Mouse (Mus musculus) c-Kit-positive CD71-positive TER-119-negative erythroid progenitor cells, embryonic 14.5 days (primary cell): ENCODE measurements at regions not wholly inside any gene's neighbourhood (a gene's known extent, or its start where the extent isn't known, plus 50 kb on each side); places are given as distances from the start of the nearest gene placed in this dataset.

Experiments
- DNase-seq: peaks from one replicate; pipeline ENCODE4 v3.0.0-alpha.2; 2013; ENCODE audit warnings: low read depth

GRCm38 (mm10) chr10:117434293-117434842 lies 54.6 kb upstream of the Cpsf6 start:
- no peak for DNase-seq

- DNase-seq = no peak
Measured at GRCm38 (mm10) chr10:117433547-117434292, 53.9 kb upstream of the Cpsf6 start.

GRCm38 (mm10) chr10:117432871-117433546 lies 53.2 kb upstream of the Cpsf6 start:
- no peak for DNase-seq

GRCm38 (mm10) chr10:117432415-117432814 lies 52.6 kb upstream of the Cpsf6 start:
- no peak for DNase-seq

- DNase-seq = no peak
Measured at GRCm38 (mm10) chr10:117431850-117432249, 52.0 kb upstream of the Cpsf6 start.

GRCm38 (mm10) chr10:117431086-117431619 lies 51.3 kb upstream of the Cpsf6 start:
- DNase-seq = no peak

- no peak for DNase-seq
Measured at GRCm38 (mm10) chr10:117430224-117430884, 50.5 kb upstream of the Cpsf6 start.

- no peak for DNase-seq
Measured at GRCm38 (mm10) chr10:117429459-117430183, 49.8 kb upstream of the Cpsf6 start.
